ENCODE assay signal across 8 mouse cellular contexts in genomic region chr7:66250030-66250429, GRCm38 (mm10).
A peak's percentile ranks its signal among the peaks of the same experiment; 100 is the strongest.
DNase-seq lines count a peak whose midpoint lies in the region; ATAC-seq and TF ChIP-seq lines count a peak whose summit lies in the region.

No protein-coding gene starts in this region.

- no peak overlapping the region; the same call in 1 of the 2 replicates for H3K27ac ChIP-seq in embryonic facial prominence, embryonic 10.5 days (replicated peaks)
- H3K27ac ChIP-seq in heart, adult 2 months, result no peak overlapping the region
- H3K27ac ChIP-seq in kidney, embryonic 16.5 days (ENCODE audit: low read length), result no peak overlapping the region
- peak overlapping the region; percentile 43 for H3K27ac ChIP-seq in limb, embryonic 15.5 days
- H3K27ac ChIP-seq in olfactory bulb, adult 2 months (ENCODE audit: insufficient read depth, low read depth, low read length), result no peak overlapping the region

- no peak overlapping the region for H3K4me3 ChIP-seq in C2C12 (ENCODE audit: insufficient read depth, poor library complexity, severe bottlenecking)
- H3K4me3 ChIP-seq in embryonic facial prominence, embryonic 10.5 days, result no peak overlapping the region
- no peak overlapping the region for H3K4me3 ChIP-seq in heart, adult 2 months
- H3K4me3 ChIP-seq in kidney, embryonic 16.5 days (ENCODE audit: low read length), result no peak overlapping the region
- H3K4me3 ChIP-seq in limb, embryonic 15.5 days, result no peak overlapping the region
- no peak overlapping the region for H3K4me3 ChIP-seq in olfactory bulb, adult 2 months (ENCODE audit: insufficient read depth, low read depth, low read length)

- no peaks in the 10 kb centered on the region for H3K36me3 ChIP-seq in C2C12 (ENCODE audit: control insufficient read depth, insufficient read depth)
- no peaks in the 10 kb centered on the region for H3K36me3 ChIP-seq in embryonic facial prominence, embryonic 10.5 days (replicated peaks)
- no peaks in the 10 kb centered on the region for H3K36me3 ChIP-seq in heart, adult 2 months (ENCODE audit: control insufficient read depth, insufficient read depth, low read length)
- no peaks in the 10 kb centered on the region for H3K36me3 ChIP-seq in kidney, embryonic 16.5 days (ENCODE audit: insufficient read depth, low read length)
- H3K36me3 ChIP-seq in limb, embryonic 15.5 days, result no peaks in the 10 kb centered on the region

- H3K79me2 ChIP-seq in C2C12 (ENCODE audit: control insufficient read depth, insufficient read depth), result no peaks in the 10 kb centered on the region
- no peaks in the 10 kb centered on the region for H3K79me2 ChIP-seq in heart, adult 2 months (replicated peaks; ENCODE audit: control insufficient read depth, insufficient read depth, low read length)

- H3K79me3 ChIP-seq in C2C12 (ENCODE audit: low read depth), result no peaks in the 10 kb centered on the region

- intact Hi-C loops in heart, adult 2 months (cut with DNase I), result loop anchor here (1.0 kb wide), 1 partner anchor 148 kb away; no protein-coding TSS in a partner anchor

- H3K4me2 ChIP-seq in kidney, embryonic 16.5 days (replicated peaks; ENCODE audit: low read depth, low read length), result no peak overlapping the region
- H3K4me2 ChIP-seq in limb, embryonic 15.5 days, result no peak overlapping the region

- TF ChIP-seq EP300 in heart, adult 2 months (IDR thresholded peaks at IDR 0.05; ENCODE audit: insufficient read depth, low read depth, low read length), result peak; percentile 56; the same call in 1 of the 2 replicates

- H3ac ChIP-seq in C2C12 (ENCODE audit: control insufficient read depth, insufficient read length, low read depth), result no peak overlapping the region

- H3K9me3 ChIP-seq in embryonic facial prominence, embryonic 10.5 days, result no peaks in the 10 kb centered on the region
- H3K9me3 ChIP-seq in kidney, embryonic 16.5 days (ENCODE audit: low read length), result no peaks in the 10 kb centered on the region
- H3K9me3 ChIP-seq in limb, embryonic 15.5 days, result no peaks in the 10 kb centered on the region

- peaks cover 16% of the 10 kb centered on the region for H3K4me1 ChIP-seq in embryonic facial prominence, embryonic 10.5 days
- peaks cover 3% of the 10 kb centered on the region for H3K4me1 ChIP-seq in heart, adult 2 months (ENCODE audit: control insufficient read depth, insufficient read depth, low read length)
- H3K4me1 ChIP-seq in kidney, embryonic 16.5 days (ENCODE audit: insufficient read depth, low read length), result peaks cover 10% of the 10 kb centered on the region
- peaks cover 28% of the 10 kb centered on the region for H3K4me1 ChIP-seq in limb, embryonic 15.5 days
- H3K4me1 ChIP-seq in olfactory bulb, adult 2 months (ENCODE audit: control insufficient read depth, insufficient read depth, low read length), result peaks cover 17% of the 10 kb centered on the region

- peak; percentile 90 for DNase-seq in adrenal gland, postnatal 10 days
- DNase-seq in embryonic facial prominence, embryonic 10.5 days (ENCODE audit: low spot score), result peak; percentile 72
- DNase-seq in heart, adult 2 months, result peak; percentile 83 to 86
- DNase-seq in thymus, adult 18-20 months, result peak; percentile 47 to 49

- no peak for TF ChIP-seq POLR2A in heart, adult 2 months (IDR thresholded peaks at IDR 0.05; ENCODE audit: insufficient read depth, low read depth, low read length)
- no peak for TF ChIP-seq POLR2A in olfactory bulb, adult 2 months (IDR thresholded peaks at IDR 0.05; ENCODE audit: insufficient read depth, low read depth, low read length)

- peak; percentile 90 for ATAC-seq in kidney, embryonic 16.5 days (ENCODE audit: low FRiP score, low TSS enrichment)
- peak; percentile 38; the same call in 1 of the 2 replicates for ATAC-seq in limb, embryonic 15.5 days (ENCODE audit: insufficient number of reproducible peaks, low FRiP score, low TSS enrichment, low read depth)

- no peaks in the 10 kb centered on the region for H3K27me3 ChIP-seq in C2C12 (ENCODE audit: control insufficient read depth, insufficient read depth, insufficient read length)
- H3K27me3 ChIP-seq in embryonic facial prominence, embryonic 10.5 days (replicated peaks; ENCODE audit: low read depth, poor library complexity, severe bottlenecking), result no peaks in the 10 kb centered on the region
- no peaks in the 10 kb centered on the region for H3K27me3 ChIP-seq in heart, adult 2 months (ENCODE audit: control insufficient read depth, insufficient read depth, low read length)
- no peaks in the 10 kb centered on the region for H3K27me3 ChIP-seq in kidney, embryonic 16.5 days (ENCODE audit: insufficient read depth, low read length)
- no peaks in the 10 kb centered on the region for H3K27me3 ChIP-seq in limb, embryonic 15.5 days

- TF ChIP-seq CTCF in C2C12 (IDR thresholded peaks at IDR 0.05; ENCODE audit: control insufficient read depth, insufficient read depth, insufficient read length), result peak; percentile 38
- TF ChIP-seq CTCF in heart, adult 2 months (IDR thresholded peaks at IDR 0.05), result peak; percentile 95; the same call in 1 of the 2 replicates
- peak; percentile 67; the same call in 1 of the 2 replicates for TF ChIP-seq CTCF in olfactory bulb, adult 2 months (IDR thresholded peaks at IDR 0.05; ENCODE audit: insufficient read depth, low read depth, low read length)

- H3K9ac ChIP-seq in heart, adult 2 months (ENCODE audit: low read depth, low read length), result no peak overlapping the region
- H3K9ac ChIP-seq in kidney, embryonic 16.5 days (replicated peaks; ENCODE audit: low read length), result no peak overlapping the region
- H3K9ac ChIP-seq in limb, embryonic 15.5 days, result no peak overlapping the region

- WGBS in embryonic facial prominence, embryonic 10.5 days, result 30% methylated on average over 6 of the region's 6 CpGs
- WGBS in heart, adult 2 months, result 20% methylated on average over 6 of the region's 6 CpGs
- 25% methylated on average over 6 of the region's 6 CpGs for WGBS in kidney, embryonic 16.5 days
- WGBS in limb, embryonic 15.5 days, result 18% methylated on average over 6 of the region's 6 CpGs
- WGBS in olfactory bulb, adult 2 months, result 29% methylated on average over 6 of the region's 6 CpGs

TF ChIP-seq in C2C12, 6 proteins besides CTCF, POLR2A, EP300 and RAD21:
- no peak for TF ChIP-seq USF1 (IDR thresholded peaks at IDR 0.05; ENCODE audit: low read depth)
- no peak for TF ChIP-seq MAX (IDR thresholded peaks at IDR 0.05)
- TF ChIP-seq MYOD1 (IDR thresholded peaks at IDR 0.05; ENCODE audit: control insufficient read depth, insufficient read length, low read depth), result no peak

Comparison
In these comparisons a context has a peak if more than half of its experiments do, and no peak if none do; other contexts are left out.
1. CTCF ChIP-seq: peak in every context shown above with its lines; median percentile 95 in heart, adult 2 months; 67 in olfactory bulb, adult 2 months; 38 in C2C12.